Mouse (Mus musculus): ENCODE results near the gene Cog8.
A peak's percentile ranks its signal among the peaks of the same experiment; 100 is the strongest.
"Not testable (repeated sequence)": the region's sequence is repeated elsewhere in the genome, so short reads cannot be mapped to it uniquely, and the experiment has no call there.

The Cog8 gene

DNA sequence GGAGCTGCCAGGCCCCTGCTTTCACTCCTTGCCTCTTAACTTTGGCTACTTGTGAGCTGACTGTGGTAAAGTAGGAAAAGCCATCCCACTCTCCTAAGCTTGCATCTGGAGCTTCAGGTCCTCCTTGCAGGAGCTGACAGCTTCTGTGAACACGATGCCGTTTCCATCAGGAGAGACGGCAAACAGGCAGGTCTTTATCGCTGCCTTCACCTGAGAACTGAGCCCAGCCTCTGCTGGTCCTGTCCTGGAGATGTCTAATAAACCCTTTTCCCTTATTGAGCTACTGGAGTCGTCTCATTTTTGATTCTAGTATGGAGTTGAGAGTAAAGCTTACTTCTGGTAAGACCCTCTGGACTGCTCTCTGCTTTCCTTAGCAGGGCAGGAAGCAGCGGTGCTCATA, 11.0 kb downstream of the Cog8 start:
- DNase-seq (ENCODE audit: low spot score): no peak

DNA sequence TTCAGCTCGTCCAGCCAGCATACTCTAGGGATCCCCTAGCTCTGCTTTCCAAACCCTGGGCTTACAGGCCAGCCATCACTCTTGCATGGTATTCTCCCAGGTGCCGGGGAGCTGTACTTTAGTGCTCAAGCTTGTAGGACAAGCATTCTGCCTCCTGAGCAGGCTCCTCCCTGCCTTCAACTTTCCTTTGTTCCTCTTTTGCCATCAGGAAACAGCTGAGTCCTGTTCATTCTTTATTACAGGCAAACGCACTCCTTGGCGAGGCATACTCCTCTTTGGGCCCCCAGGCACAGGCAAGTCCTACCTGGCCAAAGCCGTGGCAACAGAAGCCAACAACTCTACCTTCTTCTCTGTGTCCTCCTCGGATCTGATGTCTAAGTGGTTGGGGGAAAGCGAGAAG, 15.9 kb downstream of the Cog8 start:
- DNase-seq (ENCODE audit: low spot score): no peak

DNA sequence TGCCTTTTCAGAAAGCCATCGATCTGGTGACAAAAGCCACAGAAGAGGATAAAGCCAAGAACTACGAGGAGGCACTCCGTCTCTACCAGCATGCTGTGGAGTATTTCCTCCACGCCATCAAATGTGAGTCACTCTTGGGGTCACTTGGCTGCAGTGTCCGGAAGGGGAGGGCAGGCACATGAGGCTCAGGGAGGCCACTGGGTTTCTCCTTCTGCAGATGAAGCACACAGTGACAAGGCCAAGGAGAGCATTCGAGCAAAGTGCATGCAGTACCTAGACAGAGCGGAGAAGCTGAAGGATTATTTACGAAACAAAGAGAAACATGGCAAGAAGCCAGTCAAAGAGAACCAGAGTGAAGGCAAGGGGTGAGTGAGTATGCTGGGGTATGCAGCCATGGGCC, 19.9 kb downstream of the Cog8 start:
- DNase-seq (ENCODE audit: low spot score): no peak

DNA sequence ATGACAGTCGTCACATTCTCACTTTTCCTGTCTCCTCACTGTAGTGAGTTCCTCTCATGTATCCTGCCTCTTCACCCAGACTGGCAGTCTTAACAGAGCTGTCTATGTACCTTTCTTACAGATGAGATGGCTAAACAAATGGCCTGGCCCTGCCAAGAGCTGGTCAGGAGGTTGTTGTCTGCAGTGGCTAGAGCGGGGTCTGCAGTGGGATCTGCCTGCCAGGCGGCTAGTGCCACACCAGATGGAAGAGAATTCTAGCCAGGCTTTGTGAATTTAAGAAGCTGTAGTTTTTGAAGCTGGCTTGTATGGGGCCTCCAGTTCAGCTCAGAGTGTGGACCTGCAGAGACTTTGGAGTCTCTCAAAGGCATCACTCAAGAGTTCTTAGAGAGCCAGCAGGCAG, 20.8 kb downstream of the Cog8 start:
- no peak for DNase-seq (ENCODE audit: low spot score)

DNA sequence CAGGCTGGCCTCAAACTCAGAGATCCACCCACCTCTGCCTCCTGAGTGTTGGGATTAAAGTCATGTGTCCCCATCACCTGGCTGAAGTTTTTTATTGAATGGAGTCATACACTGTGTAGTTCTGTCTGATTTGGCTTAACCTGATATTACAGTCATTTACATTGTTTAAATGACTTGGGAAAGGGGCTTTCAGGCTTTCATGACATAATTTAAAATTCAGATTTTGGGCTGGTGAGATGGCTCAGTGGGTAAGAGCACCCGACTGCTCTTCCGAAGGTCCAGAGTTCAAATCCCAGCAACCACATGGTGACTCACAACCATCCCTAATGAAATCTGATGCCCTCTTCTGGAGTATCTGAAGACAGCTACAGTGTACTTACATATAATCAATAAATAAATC, 22.9 kb downstream of the Cog8 start:
- DNase-seq (ENCODE audit: low spot score): not testable (repeated sequence)

DNA sequence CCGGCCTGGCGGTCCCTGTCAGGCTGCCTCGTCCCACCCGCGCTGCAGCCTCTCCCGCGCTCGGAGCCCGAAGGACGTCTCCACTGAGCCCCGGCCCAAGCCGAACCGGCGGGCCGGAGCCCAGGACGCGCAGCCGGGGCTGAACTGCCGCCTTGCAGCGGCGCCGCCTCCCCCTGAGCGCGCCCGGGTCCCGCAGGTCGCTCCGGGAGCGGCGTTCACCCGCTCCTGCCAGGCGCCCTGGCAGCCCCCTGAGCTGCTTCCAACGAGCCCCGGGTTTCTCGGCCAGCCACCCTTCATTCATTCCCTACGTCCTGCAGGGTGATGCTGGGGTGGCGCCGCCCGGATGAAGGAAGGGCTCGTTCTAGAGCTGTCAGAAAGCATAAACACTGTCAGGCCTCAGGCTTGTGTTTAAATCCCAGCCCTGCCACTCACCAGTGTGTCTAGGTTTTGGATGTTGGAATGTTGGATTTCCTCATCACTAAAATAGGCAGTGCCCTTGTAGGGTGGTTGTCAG, 24.9 kb downstream of the Cog8 start:
- DNase-seq (ENCODE audit: low spot score): no peak

DNA sequence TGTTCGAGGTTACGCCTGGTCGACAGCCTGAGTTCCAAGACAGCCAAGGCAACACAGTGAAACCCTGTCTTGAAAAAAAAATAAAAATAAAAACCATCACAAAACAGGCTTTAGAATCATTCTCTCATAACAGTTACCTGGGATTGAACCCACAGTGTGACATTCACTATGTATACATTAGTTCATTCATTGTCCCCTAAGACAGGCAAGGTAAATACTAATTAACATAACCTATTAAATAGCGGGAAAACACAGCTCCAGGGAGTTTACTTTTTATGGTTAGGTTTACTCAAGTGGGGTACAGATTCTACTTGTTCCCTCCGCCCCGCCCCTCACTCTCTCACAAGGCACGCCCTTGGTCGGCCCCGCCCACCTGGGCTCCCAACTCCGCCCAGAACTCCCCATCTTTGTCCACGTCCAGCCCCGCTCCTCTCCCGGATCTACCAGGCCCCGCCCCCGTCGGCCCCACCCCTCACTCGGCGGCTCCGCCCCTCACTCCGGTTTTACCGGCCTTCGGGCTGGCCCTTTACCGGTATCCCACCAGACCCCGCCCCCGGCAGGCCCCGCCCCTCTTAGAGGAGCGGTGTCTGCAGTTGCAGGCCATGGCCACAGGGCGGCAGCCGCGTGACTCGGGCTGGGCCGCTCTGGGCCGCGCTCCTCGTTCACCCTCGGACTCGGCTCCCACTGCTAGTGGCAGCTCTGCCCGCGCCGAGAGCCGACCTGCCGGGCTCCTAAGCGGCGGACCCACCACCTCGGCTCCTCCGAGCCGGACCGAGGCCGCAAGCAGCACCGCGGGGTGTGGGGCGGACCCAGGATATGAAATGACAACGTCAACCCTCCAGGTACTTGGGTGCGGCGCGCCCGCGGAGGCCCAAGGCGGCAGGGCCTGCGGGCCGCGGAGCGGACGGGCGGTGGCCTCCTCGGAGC, 25.6 kb downstream of the Cog8 start, which contains the start of gene Vps4a:
Vps4a (plus strand) TSS at position 573 of the 927 bp plus-strand sequence.
- peak; percentile 97 for DNase-seq (ENCODE audit: low spot score)

DNA sequence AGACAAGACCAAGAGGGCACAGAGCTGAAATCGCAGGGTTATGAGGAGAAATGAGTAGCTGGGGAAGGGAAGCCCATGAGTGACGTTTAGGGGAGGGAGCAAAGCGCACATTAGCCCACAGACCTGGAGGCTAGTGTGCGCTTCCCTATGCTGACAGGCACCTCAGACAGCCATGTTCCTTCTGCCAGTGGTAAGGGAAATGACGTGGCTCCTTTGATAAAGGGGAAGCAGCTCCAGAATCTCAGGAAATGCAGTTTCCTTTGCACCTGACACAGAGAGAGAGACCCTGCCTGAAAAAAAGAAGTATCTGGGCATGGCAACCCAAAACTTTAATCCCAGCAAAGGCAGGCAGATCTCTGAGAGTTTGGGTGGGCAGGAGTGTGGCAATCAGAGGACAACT, 26.4 kb downstream of the Cog8 start:
- DNase-seq (ENCODE audit: low spot score): no peak

DNA sequence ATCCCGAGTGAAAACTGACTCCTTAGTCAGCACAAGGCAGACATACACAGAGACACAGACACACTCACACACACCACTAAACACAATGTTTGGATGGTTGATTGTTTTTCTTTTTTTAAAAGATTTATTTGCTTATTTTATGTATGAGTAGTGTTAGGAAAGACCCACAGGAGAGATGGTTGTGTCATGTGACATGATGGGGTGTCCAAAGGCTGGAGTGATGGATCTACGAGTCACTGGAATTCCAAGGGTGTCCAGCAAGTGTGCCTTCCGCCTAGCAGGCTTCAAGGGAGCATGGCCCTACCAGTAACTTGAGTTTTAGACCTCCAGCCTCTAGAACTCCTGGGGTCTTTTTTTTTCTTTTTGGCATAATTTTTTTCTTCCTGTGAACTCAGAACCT, 27.2 kb downstream of the Cog8 start:
- DNase-seq (ENCODE audit: low spot score): no peak

DNA sequence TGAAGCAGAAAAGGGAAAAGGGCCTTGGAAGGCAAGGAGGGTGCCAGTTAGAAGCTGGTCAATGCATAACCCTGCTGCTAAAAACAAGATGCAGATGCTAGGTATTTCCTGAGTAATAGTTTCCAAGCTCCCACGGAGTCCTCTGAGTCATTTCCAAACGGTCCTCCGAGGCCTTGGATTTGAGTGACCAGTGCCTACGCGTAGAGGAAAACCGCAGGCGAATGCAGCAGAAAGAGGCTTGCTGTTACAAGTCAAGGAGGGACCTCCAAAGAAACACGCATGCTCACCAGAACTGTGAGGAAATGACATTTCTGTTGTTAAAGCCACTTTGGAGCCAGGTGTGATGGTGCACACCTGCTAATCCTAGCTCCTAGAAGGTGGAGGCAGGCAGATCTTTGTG, 33.0 kb downstream of the Cog8 start:
- DNase-seq (ENCODE audit: low spot score): no peak

DNA sequence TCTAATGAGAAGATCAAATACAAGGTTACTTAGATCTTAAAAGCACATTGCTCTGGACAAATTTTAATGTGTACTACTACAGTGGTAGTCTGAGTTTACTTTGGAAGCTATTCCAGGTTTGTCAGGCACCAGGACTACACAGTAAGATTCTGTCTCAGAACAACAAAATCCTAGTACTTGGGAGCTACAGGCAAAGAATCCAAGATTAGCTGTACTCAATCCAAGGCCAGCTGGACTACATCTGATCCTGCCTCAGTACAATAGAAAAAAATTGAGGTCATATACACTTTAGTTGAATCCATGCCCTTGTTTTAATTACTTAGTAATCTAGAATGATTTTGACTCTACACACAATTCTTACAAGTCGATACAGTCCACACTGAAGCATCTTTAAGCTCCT, 41.6 kb downstream of the Cog8 start:
- DNase-seq (ENCODE audit: low spot score): no peak

DNA sequence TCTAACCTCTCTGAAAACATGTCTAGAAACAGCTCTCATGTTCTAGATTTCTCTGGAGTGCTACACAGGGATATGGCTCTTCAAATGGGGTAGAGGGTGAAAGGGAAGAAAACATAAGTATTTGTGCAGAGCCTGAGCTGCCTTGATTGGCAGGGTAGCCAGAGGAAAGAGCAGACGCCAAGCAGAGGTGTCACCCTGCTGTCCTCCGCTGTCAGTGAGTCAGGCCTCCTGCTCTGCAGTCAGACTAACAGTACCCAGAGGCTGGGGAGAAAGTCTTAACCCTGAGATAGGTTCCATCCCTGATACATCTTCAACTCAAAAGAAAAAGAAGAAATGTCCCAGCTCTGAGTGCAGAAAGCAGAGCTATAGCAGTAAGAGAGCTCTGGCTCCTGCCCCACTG, 43.8 kb downstream of the Cog8 start:
- DNase-seq (ENCODE audit: low spot score): no peak

DNA sequence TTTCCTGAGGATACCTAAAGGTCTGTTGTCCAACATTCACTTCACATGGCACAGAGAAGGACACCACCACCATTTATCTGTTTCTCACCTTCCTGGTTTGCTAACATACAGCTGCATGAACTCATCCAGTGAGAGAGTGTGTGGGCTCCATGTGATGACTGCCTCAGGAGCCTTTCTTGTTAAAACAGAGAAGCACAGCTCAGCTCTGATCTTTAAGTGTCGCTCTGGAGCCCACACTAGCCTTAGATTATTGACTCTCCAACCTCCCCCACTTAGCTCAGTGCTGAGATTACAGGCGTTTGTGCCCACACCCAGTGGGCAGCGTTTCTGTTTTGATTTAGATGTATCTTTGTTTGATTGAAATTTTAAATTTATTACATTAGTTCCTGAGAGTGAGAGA, 48.7 kb downstream of the Cog8 start:
- DNase-seq (ENCODE audit: low spot score): no peak

DNA sequence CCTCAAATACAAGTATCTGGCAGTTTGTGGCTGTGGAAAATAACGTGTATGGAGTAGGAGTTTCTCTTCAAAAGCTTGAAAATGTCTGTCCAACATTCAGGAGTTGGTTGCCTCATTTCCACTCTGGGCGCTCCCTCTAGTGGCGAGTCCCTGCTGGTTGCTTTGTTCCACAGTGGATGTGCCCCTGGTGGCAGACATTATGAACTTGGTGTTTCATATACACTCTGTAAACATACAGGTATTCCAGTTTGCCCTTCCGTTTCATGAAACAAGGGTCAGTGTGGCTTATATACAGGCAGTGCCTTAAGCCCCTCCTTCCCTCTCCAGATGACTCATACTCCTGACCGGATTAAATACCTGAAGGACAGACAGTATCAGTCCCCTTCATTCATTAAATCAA, 54.0 kb downstream of the Cog8 start:
- DNase-seq (ENCODE audit: low spot score): peak; percentile 47

DNA sequence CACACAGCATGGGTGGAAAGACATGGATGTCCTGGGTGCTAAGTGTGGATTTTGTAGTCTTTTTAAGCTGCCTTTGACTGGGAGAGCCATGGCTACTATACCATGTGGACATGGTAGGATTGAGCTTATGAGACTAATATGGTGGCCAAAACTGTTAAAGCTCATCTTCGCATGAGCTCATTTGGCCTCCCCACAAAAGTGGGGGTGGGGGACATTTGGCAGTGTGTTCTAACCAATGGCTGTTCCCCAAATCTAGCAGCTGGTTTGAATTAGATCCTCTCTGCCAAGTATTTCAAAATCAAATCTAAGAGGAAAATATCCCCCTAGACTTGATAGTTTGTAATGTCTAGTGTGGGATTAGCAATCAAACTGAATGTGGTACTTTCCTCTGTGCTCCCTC, 57.4 kb downstream of the Cog8 start:
- DNase-seq (ENCODE audit: low spot score): no peak

DNA sequence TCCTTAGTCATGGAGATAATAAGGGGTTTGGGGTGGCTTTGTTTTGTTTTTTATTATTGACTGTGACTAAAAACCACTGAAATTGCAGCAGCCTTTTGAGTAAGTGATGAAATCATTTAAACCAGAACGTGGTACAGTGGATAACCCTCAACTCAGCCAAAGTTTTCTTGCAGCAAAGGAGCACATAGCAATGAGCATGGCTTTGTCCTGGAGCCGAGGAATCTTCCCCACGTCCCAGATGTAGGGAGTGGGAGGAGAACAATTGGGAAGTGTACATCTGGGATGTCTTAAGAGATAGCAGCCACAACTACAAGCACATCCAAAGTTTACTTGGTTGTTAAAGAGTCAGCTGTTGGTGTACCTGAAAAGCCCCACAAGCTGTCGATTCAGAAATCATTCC, 59.1 kb downstream of the Cog8 start:
- no peak for DNase-seq (ENCODE audit: low spot score)

DNA sequence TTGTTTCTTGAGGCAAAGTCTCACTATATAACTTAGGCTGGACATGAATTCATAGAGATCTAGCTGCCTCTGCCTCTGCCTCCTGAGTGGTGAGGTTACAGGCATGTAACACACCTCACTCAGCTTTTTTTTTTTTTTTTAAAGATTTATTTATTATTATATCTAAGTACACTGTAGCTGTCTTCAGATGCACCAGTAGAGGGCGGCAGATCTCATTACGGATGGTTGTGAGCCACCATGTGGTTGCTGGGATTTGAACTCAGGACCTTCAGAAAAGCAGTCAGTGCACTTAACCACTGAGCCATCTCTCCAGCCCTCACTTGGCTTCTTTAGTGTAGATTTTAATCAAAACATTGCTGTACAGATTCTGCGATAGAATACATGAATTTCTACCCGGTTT, 60.1 kb downstream of the Cog8 start:
- not testable (repeated sequence) for DNase-seq (ENCODE audit: low spot score)
